Mouse (Mus musculus) megakaryocyte, embryonic 14.5 days (primary cell): ENCODE data around the gene Hhat. TPM values are rescaled to one million over a fixed set of nuclear protein-coding genes. Genes with fewer than 3 reads are reported as not detected.

Experiments used
- H3K27me3 ChIP-seq: replicated peaks from 2 replicates; pipeline ENCODE3; 2012; ENCODE audit warnings: inconsistent platforms
- H3K36me3 ChIP-seq: replicated peaks from 2 replicates; pipeline ENCODE3; 2012; ENCODE audit warnings: low read length, inconsistent platforms, mixed read lengths
- H3K4me1 ChIP-seq: 2 replicates; pipeline ENCODE4 v1.6.1; 2012; ENCODE audit warnings: inconsistent platforms
- H3K4me3 ChIP-seq: replicated peaks from 2 replicates; pipeline ENCODE3; 2012; ENCODE audit warnings: moderate library complexity, mild to moderate bottlenecking, inconsistent platforms
- H3K9me3 ChIP-seq: 2 replicates; pipeline ENCODE4 v1.6.1; 2012; ENCODE audit warnings: inconsistent platforms
- FLI1 ChIP-seq: IDR thresholded peaks from 2 replicates; pipeline ENCODE4 v1.6.1; 2012; ENCODE audit warnings: low read length, inconsistent platforms, mixed read lengths
- GATA1 ChIP-seq: IDR thresholded peaks from 3 replicates; pipeline ENCODE4 v1.6.1; 2012; ENCODE audit warnings: mixed read lengths, low read length, inconsistent platforms, borderline replicate concordance
- polyA plus RNA-seq: library from polyadenylated mRNA; stranded (reverse); fragments of >175 nt; gene quantifications from 2 replicates; pipeline ENCODE4 v1.2.3, GENCODE M21; 2012; ENCODE audit warnings: low replicate concordance; ENCODE audit not compliant: insufficient read depth

Gene Hhat
- polyA plus RNA-seq, 1 experiment, result 0.03 TPM

GRCm38 (mm10) chr1:192585289-192585688 lies 185.7 kb downstream of the Hhat start:
- peaks cover 5% of the 10 kb centered on the region for H3K27me3 ChIP-seq
- no peaks in the 10 kb centered on the region for H3K36me3 ChIP-seq
- no peak overlapping the region for H3K4me3 ChIP-seq
- TF ChIP-seq GATA1 (no peak), FLI1 (no peak)
- H3K9me3 ChIP-seq, result no peaks in the 10 kb centered on the region; the same call in 1 of the 2 replicates
- H3K4me1 ChIP-seq, result peaks cover 10% of the 10 kb centered on the region

GRCm38 (mm10) chr1:192582921-192583320 lies 188.1 kb downstream of the Hhat start:
- H3K9me3 ChIP-seq, result no peaks in the 10 kb centered on the region; the same call in 1 of the 2 replicates
- H3K27me3 ChIP-seq, result peaks cover 5% of the 10 kb centered on the region
- no peaks in the 10 kb centered on the region for H3K36me3 ChIP-seq
- peaks cover 10% of the 10 kb centered on the region for H3K4me1 ChIP-seq
- no peak overlapping the region for H3K4me3 ChIP-seq
- TF ChIP-seq GATA1 (no peak), FLI1 (no peak)

- Histone ChIP-seq H3K4me3 (no peak overlapping the region), H3K36me3 (no peaks in the 10 kb centered on the region), H3K27me3 (no peaks in the 10 kb centered on the region), H3K4me1 (no peaks in the 10 kb centered on the region), H3K9me3 (peaks cover 13% of the 10 kb centered on the region)
- TF ChIP-seq GATA1 (no peak), FLI1 (no peak)
Observed at GRCm38 (mm10) chr1:192564691-192565090, 206.3 kb downstream of the Hhat start.

- H3K36me3 ChIP-seq, result no peaks in the 10 kb centered on the region
- TF ChIP-seq FLI1, result no peak
- no peak for TF ChIP-seq GATA1
- no peaks in the 10 kb centered on the region for H3K9me3 ChIP-seq
- H3K4me1 ChIP-seq, result peaks cover 4% of the 10 kb centered on the region; the same call in 1 of the 2 replicates
- H3K4me3 ChIP-seq, result no peak overlapping the region
- peaks cover 9% of the 10 kb centered on the region for H3K27me3 ChIP-seq
Observed at GRCm38 (mm10) chr1:192559341-192559740, 211.7 kb downstream of the Hhat start.

GRCm38 (mm10) chr1:192557978-192558594 lies 212.9 kb downstream of the Hhat start:
- peaks cover 9% of the 10 kb centered on the region for H3K9me3 ChIP-seq
- H3K27me3 ChIP-seq, result peaks cover 9% of the 10 kb centered on the region
- no peak overlapping the region for H3K4me3 ChIP-seq
- peaks cover 4% of the 10 kb centered on the region; the same call in 1 of the 2 replicates for H3K4me1 ChIP-seq
- TF ChIP-seq GATA1, result no peak
- TF ChIP-seq FLI1, result no peak
- H3K36me3 ChIP-seq, result no peaks in the 10 kb centered on the region

- H3K4me3 ChIP-seq, result no peak overlapping the region
- no peak for TF ChIP-seq GATA1
- TF ChIP-seq FLI1, result no peak
- no peaks in the 10 kb centered on the region for H3K36me3 ChIP-seq
- peaks cover 4% of the 10 kb centered on the region; the same call in 1 of the 2 replicates for H3K4me1 ChIP-seq
- H3K9me3 ChIP-seq, result peaks cover 16% of the 10 kb centered on the region
- peaks cover 15% of the 10 kb centered on the region for H3K27me3 ChIP-seq
Observed at GRCm38 (mm10) chr1:192555516-192555915, 215.5 kb downstream of the Hhat start.

GRCm38 (mm10) chr1:192550561-192550960 lies 220.5 kb downstream of the Hhat start:
- H3K4me1 ChIP-seq, result peaks cover 18% of the 10 kb centered on the region
- H3K27me3 ChIP-seq, result peaks cover 17% of the 10 kb centered on the region
- peaks cover 16% of the 10 kb centered on the region for H3K9me3 ChIP-seq
- H3K36me3 ChIP-seq, result no peaks in the 10 kb centered on the region
- no peak overlapping the region for H3K4me3 ChIP-seq
- TF ChIP-seq GATA1, result no peak
- TF ChIP-seq FLI1, result no peak

GRCm38 (mm10) chr1:192546843-192547242 lies 224.2 kb downstream of the Hhat start:
- no peak overlapping the region for H3K4me3 ChIP-seq
- H3K36me3 ChIP-seq, result no peaks in the 10 kb centered on the region
- peaks cover 13% of the 10 kb centered on the region for H3K27me3 ChIP-seq
- no peaks in the 10 kb centered on the region for H3K9me3 ChIP-seq
- H3K4me1 ChIP-seq, result peaks cover 38% of the 10 kb centered on the region
- TF ChIP-seq FLI1, result no peak
- TF ChIP-seq GATA1, result no peak

GRCm38 (mm10) chr1:192544901-192545300 lies 226.1 kb downstream of the Hhat start:
- no peak for TF ChIP-seq FLI1
- no peaks in the 10 kb centered on the region for H3K36me3 ChIP-seq
- no peaks in the 10 kb centered on the region for H3K9me3 ChIP-seq
- no peak overlapping the region for H3K4me3 ChIP-seq
- peaks cover 56% of the 10 kb centered on the region for H3K4me1 ChIP-seq
- peaks cover 8% of the 10 kb centered on the region for H3K27me3 ChIP-seq

- Histone ChIP-seq H3K9me3 (no peaks in the 10 kb centered on the region), H3K27me3 (peaks cover 8% of the 10 kb centered on the region), H3K4me3 (no peak overlapping the region), H3K36me3 (no peaks in the 10 kb centered on the region), H3K4me1 (peaks cover 61% of the 10 kb centered on the region)
- TF ChIP-seq FLI1 (no peak), GATA1 (no peak)
Observed at GRCm38 (mm10) chr1:192544091-192544490, 226.9 kb downstream of the Hhat start.
